Mouse (Mus musculus) megakaryocyte, embryonic 14.5 days (primary cell): ENCODE data around the gene Gm4869.

Experiments
- FLI1 ChIP-seq: IDR thresholded peaks from 2 replicates; pipeline ENCODE4 v1.6.1; 2012; ENCODE audit warnings: low read length, inconsistent platforms, mixed read lengths
- GATA1 ChIP-seq: IDR thresholded peaks from 3 replicates; pipeline ENCODE4 v1.6.1; 2012; ENCODE audit warnings: mixed read lengths, low read length, inconsistent platforms, borderline replicate concordance

GRCm38 (mm10) chr5:140521196-140521595 lies 75.8 kb downstream of the Gm4869 start:
- TF ChIP-seq GATA1 (no peak), FLI1 (no peak)
